Mouse (Mus musculus) lung, postnatal 0 days (tissue): ENCODE results near the gene Cobl. TPM values are rescaled to one million over a fixed set of nuclear protein-coding genes. Genes with fewer than 3 reads are reported as not detected.

Experiments
- ATAC-seq: fragments of 200-750 bp; cut with Nextera tagmentation; 2 replicates; pipeline ENCODE4 v1.8.0; 2017; ENCODE audit warnings: moderate library complexity
- DNase-seq: peaks from one replicate; pipeline ENCODE4 v3.0.0-alpha.2; 2016; ENCODE audit warnings: low spot score
- H3K27ac ChIP-seq: fragments of 300-500 bp; sonication (generic); 2 replicates; pipeline ENCODE4 v1.5.1; 2014; ENCODE audit warnings: antibody characterized with exemption, mild to moderate bottlenecking, low read length, mixed read lengths
- H3K27me3 ChIP-seq: fragments of 300-500 bp; sonication (generic); replicated peaks from 2 replicates; pipeline ENCODE4 v1.6.1; 2014; ENCODE audit warnings: low read length, mixed read lengths; ENCODE audit not compliant: insufficient read depth
- H3K36me3 ChIP-seq: fragments of 300-500 bp; sonication (generic); 2 replicates; pipeline ENCODE4 v1.6.1; 2014; ENCODE audit warnings: low read length, mixed read lengths; ENCODE audit not compliant: insufficient read depth
- H3K4me1 ChIP-seq: fragments of 300-500 bp; sonication (generic); 2 replicates; pipeline ENCODE4 v1.6.1; 2014; ENCODE audit warnings: antibody characterized with exemption, low read depth, low read length, mixed read lengths; ENCODE audit not compliant: insufficient read depth
- H3K4me2 ChIP-seq: fragments of 300-500 bp; sonication (generic); replicated peaks from 2 replicates; pipeline ENCODE4 v1.6.1; 2014; ENCODE audit warnings: low read depth, mild to moderate bottlenecking, low read length, moderate library complexity, mixed read lengths
- H3K4me3 ChIP-seq: fragments of 300-500 bp; sonication (generic); 2 replicates; pipeline ENCODE4 v1.5.1; 2014; ENCODE audit warnings: low read depth, low read length
- H3K9ac ChIP-seq: fragments of 300-500 bp; sonication (generic); replicated peaks from 2 replicates; pipeline ENCODE4 v1.6.1; 2014; ENCODE audit warnings: low read depth, mild to moderate bottlenecking
- H3K9me3 ChIP-seq: fragments of 300-500 bp; sonication (generic); 2 replicates; pipeline ENCODE4 v1.6.1; 2016; ENCODE audit warnings: low read length, mixed read lengths
- CTCF ChIP-seq: IDR thresholded peaks from 2 replicates; pipeline ENCODE4 v1.5.1; 2016; ENCODE audit warnings: antibody characterized with exemption, mild to moderate bottlenecking
- EP300 ChIP-seq: IDR thresholded peaks from 2 replicates; pipeline ENCODE4 v1.6.1; 2016; ENCODE audit warnings: antibody characterized with exemption, mild to moderate bottlenecking, control low read depth
- WGBS: fragments of 180-500 bp; shearing (Covaris S2); extraction: QIAGEN DNeasy Blood & Tissue Kit; methylation state at CpG from one replicate; pipeline ENCODE4 v1.1.7; 2014; 5-methylcytosine and 5-hydroxymethylcytosine counted together
- polyA plus RNA-seq: library from polyadenylated mRNA; unstranded; fragments of >200 nt; fragmentation: Nextera tagmentation; extraction: Ambion mirVana; gene quantifications from 2 replicates; pipeline ENCODE4 v1.2.1, GENCODE M21; 2015

Cobl gene
- polyA plus RNA-seq, 1 experiment from 2014 or later, result 9.7 TPM

DNA sequence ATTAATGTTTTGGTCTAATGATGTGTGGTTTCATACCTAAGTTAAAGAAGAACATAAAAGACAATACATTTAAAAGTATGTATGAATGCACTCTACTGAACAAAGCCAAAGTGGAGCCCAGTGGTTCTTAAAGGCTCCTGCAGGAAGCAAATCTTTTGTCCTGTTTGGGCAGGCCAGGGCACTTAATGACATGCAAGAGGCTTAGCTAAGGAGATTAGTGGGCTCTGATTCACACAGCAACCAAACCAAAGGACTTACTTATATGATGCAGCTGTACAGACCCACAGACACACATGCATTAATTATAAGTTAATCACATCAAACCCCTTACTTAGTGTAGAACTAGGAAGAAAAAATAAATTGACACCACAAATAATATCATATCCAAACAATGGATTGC lies 93.8 kb downstream of the Cobl start:
- Histone ChIP-seq H3K27me3 (no peaks in the 10 kb centered on the region), H3K36me3 (no peaks in the 10 kb centered on the region), H3K9ac (no peak overlapping the region), H3K4me3 (no peak overlapping the region), H3K4me2 (no peak overlapping the region), H3K4me1 (no peaks in the 10 kb centered on the region), H3K27ac (no peak overlapping the region), H3K9me3 (no peaks in the 10 kb centered on the region)
- TF ChIP-seq CTCF (no peak), EP300 (no peak)
- DNase-seq (no peak), ATAC-seq (no peak)

DNA sequence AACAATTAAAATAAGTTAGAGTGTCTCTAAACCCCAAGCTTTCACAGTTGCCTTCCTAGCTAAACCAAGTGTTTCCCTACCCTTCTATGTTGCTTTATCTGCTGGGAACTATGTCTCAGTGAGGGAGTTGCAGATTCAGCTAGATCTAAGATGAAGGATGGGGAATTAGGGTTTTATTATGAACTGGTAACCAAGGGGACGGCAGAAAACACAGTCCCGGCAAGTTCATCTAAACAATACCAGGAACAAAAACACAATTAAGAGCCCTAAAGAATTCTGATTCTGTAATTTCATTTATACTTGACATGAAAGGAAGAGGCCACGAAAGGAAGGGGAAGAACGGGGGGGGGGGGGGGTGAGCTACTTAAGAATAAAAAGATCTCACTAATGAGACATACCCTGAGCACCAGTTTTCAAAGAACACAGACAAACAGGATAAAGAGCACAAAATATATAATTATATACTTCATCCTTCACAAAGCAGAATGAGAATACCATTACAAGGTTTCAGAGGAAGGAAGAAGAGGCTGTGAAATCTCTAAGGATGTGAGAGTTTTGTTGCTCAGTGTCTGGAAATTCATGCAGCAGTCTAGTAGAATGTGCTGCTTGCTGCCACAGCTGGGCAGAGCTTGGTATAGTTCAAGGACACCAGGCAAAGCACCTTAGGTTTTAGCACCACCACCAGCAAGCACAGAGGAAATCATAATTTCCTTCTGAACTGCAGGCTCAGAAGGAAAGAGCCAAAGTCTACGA lies 97.2 kb downstream of the Cobl start:
- H3K27ac ChIP-seq, result no peak overlapping the region
- H3K9ac ChIP-seq, result no peak overlapping the region
- no peaks in the 10 kb centered on the region for H3K27me3 ChIP-seq
- DNase-seq (peak; percentile 49), ATAC-seq (peak; percentile 57)
- H3K4me3 ChIP-seq, result no peak overlapping the region
- no peak for TF ChIP-seq CTCF
- no peak for TF ChIP-seq EP300
- no peaks in the 10 kb centered on the region for H3K9me3 ChIP-seq
- H3K36me3 ChIP-seq, result no peaks in the 10 kb centered on the region
- no peak overlapping the region for H3K4me2 ChIP-seq
- 36% methylated on average over 5 of the region's 5 CpGs for WGBS
- H3K4me1 ChIP-seq, result no peaks in the 10 kb centered on the region

DNA sequence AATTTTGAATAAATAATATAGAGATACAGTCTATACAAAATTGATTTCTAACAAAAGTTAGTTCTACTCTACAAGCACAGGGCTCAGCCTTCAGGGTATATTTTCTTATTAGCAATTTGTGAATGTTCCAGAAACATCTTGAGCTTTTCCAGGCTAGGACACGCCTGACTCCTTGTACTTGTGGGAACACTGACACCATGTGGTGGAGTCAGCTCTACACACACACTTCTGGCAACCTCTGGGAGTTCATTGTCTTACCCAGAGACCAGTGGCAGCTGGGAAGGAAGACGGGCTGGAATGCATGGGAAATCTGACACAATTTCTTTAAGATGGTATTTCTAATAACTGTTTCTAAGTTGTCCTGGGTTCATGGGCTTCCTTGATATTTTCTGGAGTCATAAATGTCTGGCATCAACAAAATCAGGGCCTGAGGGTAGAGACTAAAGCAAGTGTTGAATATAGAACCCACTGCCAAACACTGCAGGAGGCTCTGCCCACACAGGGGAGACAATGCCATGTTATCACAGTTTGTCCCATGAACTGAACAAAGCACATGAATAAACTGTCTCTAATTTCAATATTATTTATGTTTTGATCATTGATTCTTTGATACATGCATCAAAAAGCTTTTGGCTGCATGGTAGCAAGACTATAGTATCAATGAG lies 105.3 kb downstream of the Cobl start:
- no peaks in the 10 kb centered on the region for H3K36me3 ChIP-seq
- no peak overlapping the region for H3K4me2 ChIP-seq
- 20% methylated on average over 2 of the region's 2 CpGs for WGBS
- H3K9ac ChIP-seq, result no peak overlapping the region
- ATAC-seq (peak; percentile 87), DNase-seq (peak; percentile 85)
- no peak overlapping the region for H3K4me3 ChIP-seq
- H3K27me3 ChIP-seq, result no peaks in the 10 kb centered on the region
- no peaks in the 10 kb centered on the region for H3K9me3 ChIP-seq
- TF ChIP-seq EP300, result no peak
- TF ChIP-seq CTCF, result peak; percentile 92
- H3K4me1 ChIP-seq, result no peaks in the 10 kb centered on the region
- H3K27ac ChIP-seq, result no peak overlapping the region

DNA sequence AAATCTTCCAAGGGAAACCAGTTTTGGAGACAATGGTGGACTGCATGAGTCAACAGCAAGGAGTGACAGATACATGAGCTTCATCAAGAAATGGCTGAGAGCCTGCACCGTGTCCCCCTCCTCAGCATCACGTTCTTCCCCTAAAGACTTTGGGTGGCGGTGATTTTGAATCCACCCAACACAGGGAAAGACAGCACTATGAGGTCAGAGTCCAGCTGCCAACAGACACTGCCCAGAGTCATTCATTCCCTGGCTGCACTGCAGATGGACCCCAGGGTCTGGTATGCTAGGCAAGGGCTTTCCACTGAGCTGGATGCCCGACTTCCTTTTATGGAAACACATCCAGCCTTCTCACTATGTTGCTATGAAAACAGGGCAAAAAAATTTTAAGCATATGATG lies 106.2 kb downstream of the Cobl start:
- 63% methylated on average over 4 of the region's 4 CpGs for WGBS
- H3K27ac ChIP-seq, result no peak overlapping the region
- no peak overlapping the region for H3K4me2 ChIP-seq
- DNase-seq (no peak), ATAC-seq (peak; percentile 30; the same call in 1 of the 2 replicates)
- H3K4me3 ChIP-seq, result no peak overlapping the region
- H3K36me3 ChIP-seq, result no peaks in the 10 kb centered on the region
- TF ChIP-seq EP300 (no peak), CTCF (no peak)
- no peaks in the 10 kb centered on the region for H3K9me3 ChIP-seq
- no peaks in the 10 kb centered on the region for H3K4me1 ChIP-seq
- H3K27me3 ChIP-seq, result no peaks in the 10 kb centered on the region
- no peak overlapping the region for H3K9ac ChIP-seq

DNA sequence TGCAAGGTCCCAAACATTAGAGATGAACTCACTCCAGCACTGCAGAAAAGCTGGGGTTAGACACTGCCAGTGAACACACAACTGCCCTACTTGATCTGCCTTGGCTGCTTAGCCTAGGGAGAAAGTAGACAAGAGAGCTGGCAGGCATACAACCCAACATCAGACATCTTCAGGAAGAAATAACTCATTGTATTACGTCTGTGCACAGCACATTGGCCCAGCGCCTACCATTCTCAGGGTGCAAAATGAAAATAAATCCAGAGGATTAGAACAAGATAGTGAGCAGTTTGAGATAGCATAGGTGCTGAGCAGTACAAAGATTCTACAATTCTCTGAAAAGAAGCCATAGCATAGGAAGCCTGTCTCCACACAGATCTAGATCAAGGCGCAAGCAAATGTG lies 109.1 kb downstream of the Cobl start:
- Histone ChIP-seq H3K9ac (no peak overlapping the region), H3K9me3 (no peaks in the 10 kb centered on the region), H3K27me3 (no peaks in the 10 kb centered on the region), H3K27ac (no peak overlapping the region), H3K4me1 (no peaks in the 10 kb centered on the region), H3K4me2 (no peak overlapping the region), H3K36me3 (no peaks in the 10 kb centered on the region), H3K4me3 (no peak overlapping the region)
- TF ChIP-seq EP300 (no peak), CTCF (no peak)
- 46% methylated on average over 3 of the region's 3 CpGs for WGBS
- no peak for DNase-seq
- peak; percentile 32; the same call in 1 of the 2 replicates for ATAC-seq

DNA sequence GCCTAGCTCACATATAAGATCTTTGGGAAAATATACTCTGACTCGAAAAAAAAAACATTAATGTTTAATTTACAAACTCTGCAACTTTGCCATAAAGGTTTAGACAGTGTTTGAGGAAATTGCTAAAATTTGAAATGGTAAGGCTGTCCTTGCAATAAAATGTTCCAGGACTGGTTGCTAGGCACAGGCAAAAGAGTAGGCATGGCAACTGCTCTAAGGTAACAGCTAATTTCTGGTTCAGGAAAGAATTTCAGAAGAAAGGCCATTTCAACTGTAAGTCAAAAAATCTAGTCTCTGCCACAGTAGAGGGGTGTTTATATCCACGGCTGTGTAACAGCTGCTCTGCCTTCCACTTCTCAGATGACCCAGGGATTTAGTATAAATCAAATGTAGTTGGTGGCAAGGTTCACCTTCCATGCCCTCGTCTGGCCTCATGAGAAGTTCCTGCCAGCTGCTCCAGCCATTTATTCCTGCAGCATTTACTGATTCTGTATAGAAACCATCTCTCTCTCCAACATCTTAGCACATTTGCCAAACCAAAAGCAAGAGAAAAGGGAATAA lies 113.7 kb downstream of the Cobl start:
- H3K4me1 ChIP-seq, result no peaks in the 10 kb centered on the region
- H3K9ac ChIP-seq, result no peak overlapping the region
- no peak for DNase-seq
- TF ChIP-seq CTCF, result no peak
- no peak for TF ChIP-seq EP300
- H3K9me3 ChIP-seq, result no peaks in the 10 kb centered on the region
- ATAC-seq, result no peak
- WGBS, result 65% methylated on average over 3 of the region's 3 CpGs
- H3K27ac ChIP-seq, result no peak overlapping the region
- H3K4me3 ChIP-seq, result no peak overlapping the region
- H3K27me3 ChIP-seq, result no peaks in the 10 kb centered on the region
- H3K36me3 ChIP-seq, result no peaks in the 10 kb centered on the region
- H3K4me2 ChIP-seq, result no peak overlapping the region
